ENCODE assay signal across 11 mouse cellular contexts in genomic region chr8:105336373-105337130, GRCm38 (mm10). TPM values are rescaled to one million over a fixed set of nuclear protein-coding genes. Genes with fewer than 3 reads are reported as not detected.
A peak's percentile ranks its signal among the peaks of the same experiment; 100 is the strongest.
DNase-seq lines count a peak whose midpoint lies in the region; ATAC-seq and TF ChIP-seq lines count a peak whose summit lies in the region.
"Had no signal": no experiment of that assay in that cellular context is flagged by ENCODE, and none has a peak within 500 bp of the region (broad histone marks: within the 10 kb centered on the region; RNA-seq: fewer than 3 reads in every experiment).

No protein-coding gene starts in this region.

- TF ChIP-seq CTCF in lung, postnatal 0 days (IDR thresholded peaks at IDR 0.05) = no peak

- ATAC-seq in lung, postnatal 0 days = no peak
- ATAC-seq in hindbrain, embryonic 13.5 days (ENCODE audit: low FRiP score) = 0 out of 2 replicates have a peak, but pooled peaks have one; percentile 1
- ATAC-seq in neural tube, embryonic 15.5 days (ENCODE audit: low FRiP score) = peak; percentile 44; the same call in 1 of the 2 replicates
- ATAC-seq: Patski had no signal

- no peak for TF ChIP-seq EP300 in lung, postnatal 0 days (IDR thresholded peaks at IDR 0.05)

- WGBS in lung, postnatal 0 days = 80% methylated on average over 32 of the region's 32 CpGs
- WGBS in hindbrain, embryonic 13.5 days = 51% methylated on average over 32 of the region's 32 CpGs
- 54% methylated on average over 32 of the region's 32 CpGs for WGBS in neural tube, embryonic 15.5 days

- no peak overlapping the region for H3K4me3 ChIP-seq in lung, postnatal 0 days (ENCODE audit: low read depth, low read length)
- 0 out of 2 replicates have a peak overlapping the region, but pooled peaks have one; percentile 7 for H3K4me3 ChIP-seq in hindbrain, embryonic 13.5 days
- H3K4me3 ChIP-seq in neural tube, embryonic 15.5 days (replicated peaks) = peak overlapping the region; percentile 10; the same call in 1 of the 2 replicates
- H3K4me3 ChIP-seq: neural tube, embryonic 12.5 days had no signal

- peaks cover 65% of the 10 kb centered on the region for H3K36me3 ChIP-seq in lung, postnatal 0 days (ENCODE audit: insufficient read depth, low read length)
- peaks cover 33% of the 10 kb centered on the region for H3K36me3 ChIP-seq in hindbrain, embryonic 13.5 days
- H3K36me3 ChIP-seq in neural tube, embryonic 15.5 days = peaks cover 15% of the 10 kb centered on the region

- no peaks in the 10 kb centered on the region for H3K27me3 ChIP-seq in lung, postnatal 0 days (replicated peaks; ENCODE audit: insufficient read depth, low read length)
- peaks cover 4% of the 10 kb centered on the region; the same call in 1 of the 2 replicates for H3K27me3 ChIP-seq in hindbrain, embryonic 13.5 days
- no peaks in the 10 kb centered on the region for H3K27me3 ChIP-seq in neural tube, embryonic 15.5 days (replicated peaks)
- H3K27me3 ChIP-seq: neural tube, embryonic 12.5 days; Patski had no signal

- no peak overlapping the region for H3K4me2 ChIP-seq in lung, postnatal 0 days (replicated peaks; ENCODE audit: low read depth, low read length)
- H3K4me2 ChIP-seq in hindbrain, embryonic 13.5 days = peak overlapping the region; percentile 23
- H3K4me2 ChIP-seq in neural tube, embryonic 15.5 days = peak overlapping the region; percentile 26
- H3K4me2 ChIP-seq: lung, embryonic 14.5 days; neural tube, embryonic 12.5 days had no signal

- no peaks in the 10 kb centered on the region for H3K9me3 ChIP-seq in lung, postnatal 0 days (ENCODE audit: low read length)
- H3K9me3 ChIP-seq in hindbrain, embryonic 13.5 days = no peaks in the 10 kb centered on the region
- H3K9me3 ChIP-seq in neural tube, embryonic 15.5 days (replicated peaks) = no peaks in the 10 kb centered on the region
- H3K9me3 ChIP-seq: neural tube, embryonic 12.5 days had no signal

- no peak overlapping the region for H3K9ac ChIP-seq in lung, postnatal 0 days (replicated peaks; ENCODE audit: low read depth)
- no peak overlapping the region for H3K9ac ChIP-seq in hindbrain, embryonic 13.5 days
- H3K9ac ChIP-seq in neural tube, embryonic 15.5 days (replicated peaks) = no peak overlapping the region
- H3K9ac ChIP-seq: lung, embryonic 14.5 days; neural tube, embryonic 12.5 days had no signal

- DNase-seq in lung, postnatal 10 days = peak; percentile 58
- DNase-seq in lung, postnatal 0 days (ENCODE audit: low spot score) = no peak
- DNase-seq in ZHBTc4 (ENCODE audit: low read depth, low spot score) = peak; percentile 90
- DNase-seq in cerebellum, postnatal 10 days = no peak
- no peak for DNase-seq in adrenal gland, adult 8-10 months
- DNase-seq: kidney, postnatal 25 days; lung, embryonic 14.5 days had no signal

- peaks cover 28% of the 10 kb centered on the region for H3K4me1 ChIP-seq in lung, postnatal 0 days (ENCODE audit: insufficient read depth, low read depth, low read length)
- peaks cover 6% of the 10 kb centered on the region; the same call in 1 of the 2 replicates for H3K4me1 ChIP-seq in hindbrain, embryonic 13.5 days (replicated peaks)
- H3K4me1 ChIP-seq in neural tube, embryonic 15.5 days = no peaks in the 10 kb centered on the region
- H3K4me1 ChIP-seq: neural tube, embryonic 12.5 days had no signal

- no peak overlapping the region for H3K27ac ChIP-seq in lung, postnatal 0 days (ENCODE audit: low read length)
- H3K27ac ChIP-seq in hindbrain, embryonic 13.5 days = no peak overlapping the region
- H3K27ac ChIP-seq in neural tube, embryonic 15.5 days (replicated peaks) = no peak overlapping the region
- H3K27ac ChIP-seq: neural tube, embryonic 12.5 days had no signal

RNA-seq across cellular contexts. Expression of gene Tmem208, which starts 10.4 kb away (rescaled TPM):
- polyA plus RNA-seq in lung, postnatal 0 days (2015; fragmentation: Nextera tagmentation; extraction: Ambion mirVana) = 116 and 141 TPM in 2 replicates
- 133 and 136 TPM in 2 replicates for polyA plus RNA-seq in hindbrain, embryonic 13.5 days (2015; fragmentation: Nextera tagmentation; extraction: Ambion mirVana)
- polyA plus RNA-seq in neural tube, embryonic 15.5 days (2015; fragmentation: Nextera tagmentation; extraction: Ambion mirVana) = 141 and 159 TPM in 2 replicates
- 10 to 100 TPM; 62.1 to 66.9 (median 65.1) TPM for total RNA-seq in adrenal gland, adult 8-10 months (2022)

RNA-seq across cellular contexts. Expression of gene Lrrc29, which starts 10.5 kb away (rescaled TPM):
- polyA plus RNA-seq in lung, postnatal 0 days (2015; fragmentation: Nextera tagmentation; extraction: Ambion mirVana) = 4.2 and 7.5 TPM in 2 replicates
- 0.82 and 1.4 TPM in 2 replicates for polyA plus RNA-seq in hindbrain, embryonic 13.5 days (2015; fragmentation: Nextera tagmentation; extraction: Ambion mirVana)
- 0.55 and 1.2 TPM in 2 replicates for polyA plus RNA-seq in neural tube, embryonic 15.5 days (2015; fragmentation: Nextera tagmentation; extraction: Ambion mirVana)
- total RNA-seq in adrenal gland, adult 8-10 months (2022) = 10 to 100 TPM in 2 of 4 experiments, 1 to 10 TPM in 2; 3.1 to 14.2 (median 8.5) TPM

RNA-seq across cellular contexts. Expression of gene Fhod1, which starts 11.2 kb away (rescaled TPM):
- 8.7 and 10.5 TPM in 2 replicates for polyA plus RNA-seq in lung, postnatal 0 days (2015; fragmentation: Nextera tagmentation; extraction: Ambion mirVana)
- polyA plus RNA-seq in hindbrain, embryonic 13.5 days (2015; fragmentation: Nextera tagmentation; extraction: Ambion mirVana) = 0.74 and 0.76 TPM in 2 replicates
- 0.79 and 0.89 TPM in 2 replicates for polyA plus RNA-seq in neural tube, embryonic 15.5 days (2015; fragmentation: Nextera tagmentation; extraction: Ambion mirVana)
- 10 to 100 TPM; 11.8 to 21.9 (median 17.1) TPM for total RNA-seq in adrenal gland, adult 8-10 months (2022)

RNA-seq across cellular contexts. Expression of gene Slc9a5, which starts 12.1 kb away (rescaled TPM):
- 1.7 and 1.9 TPM in 2 replicates for polyA plus RNA-seq in lung, postnatal 0 days (2015; fragmentation: Nextera tagmentation; extraction: Ambion mirVana)
- 7.3 and 7.4 TPM in 2 replicates for polyA plus RNA-seq in hindbrain, embryonic 13.5 days (2015; fragmentation: Nextera tagmentation; extraction: Ambion mirVana)
- 9.4 and 10.9 TPM in 2 replicates for polyA plus RNA-seq in neural tube, embryonic 15.5 days (2015; fragmentation: Nextera tagmentation; extraction: Ambion mirVana)
- 1 to 10 TPM in 3 of 4 experiments, under 1 TPM in 1; 0.73 to 1.9 (median 1.4) TPM for total RNA-seq in adrenal gland, adult 8-10 months (2022)

RNA-seq across cellular contexts. Expression of gene Elmo3, which starts 31.2 kb away (rescaled TPM):
- polyA plus RNA-seq in lung, postnatal 0 days (2015; fragmentation: Nextera tagmentation; extraction: Ambion mirVana) = 22.3 and 23.0 TPM in 2 replicates
- polyA plus RNA-seq in hindbrain, embryonic 13.5 days (2015; fragmentation: Nextera tagmentation; extraction: Ambion mirVana) = 1.5 and 1.6 TPM in 2 replicates
- 1.1 and 4.7 TPM in 2 replicates for polyA plus RNA-seq in neural tube, embryonic 15.5 days (2015; fragmentation: Nextera tagmentation; extraction: Ambion mirVana)
- 10 to 100 TPM in 2 of 4 experiments, 1 to 10 TPM in 2; 7.0 to 14.0 (median 9.3) TPM for total RNA-seq in adrenal gland, adult 8-10 months (2022)

Comparison
In these comparisons a context has a peak if more than half of its experiments do, and no peak if none do; other contexts are left out.
1. DNase-seq: peak in lung, postnatal 10 days (single experiment) and ZHBTc4 (single experiment); none in lung, postnatal 0 days (single experiment), cerebellum, postnatal 10 days (0 of 2) and adrenal gland, adult 8-10 months (single experiment).